Mouse (Mus musculus) G1E (cell line): Measurements from ENCODE around the gene Fkbp2. TPM values are rescaled to one million over a fixed set of nuclear protein-coding genes. Genes with fewer than 3 reads are reported as not detected.
A peak's percentile ranks its signal among the peaks of the same experiment; 100 is the strongest.

Experiments used
- ATAC-seq: 2 replicates; pipeline ENCODE4 v1.8.0; 2016; ENCODE audit warnings: mild to moderate bottlenecking; ENCODE audit not compliant: insufficient number of reproducible peaks, poor library complexity, low FRiP score, severe bottlenecking; ENCODE audit errors: extremely low read depth
- DNase-seq: peaks from one replicate; pipeline ENCODE4 v3.0.0; 2012; ENCODE audit warnings: low spot score
- H3K27me3 ChIP-seq: 2 replicates; pipeline ENCODE4 v1.6.1; 2012; ENCODE audit warnings: mild to moderate bottlenecking, low read length, inconsistent platforms; ENCODE audit not compliant: insufficient read depth
- H3K36me3 ChIP-seq: replicated peaks from 2 replicates; pipeline ENCODE3; 2012; ENCODE audit warnings: mild to moderate bottlenecking, inconsistent platforms
- H3K4me1 ChIP-seq: 2 replicates; pipeline ENCODE4 v1.6.1; 2012; ENCODE audit warnings: low read depth, low read length, inconsistent platforms, mixed read lengths; ENCODE audit not compliant: insufficient read depth
- H3K4me3 ChIP-seq: 2 replicates; pipeline ENCODE4 v1.5.1; 2012; ENCODE audit warnings: low read depth, mild to moderate bottlenecking, inconsistent platforms, low read length, moderate library complexity, mixed read lengths
- H3K9me3 ChIP-seq: replicated peaks from 2 replicates; pipeline ENCODE4 v1.6.1; 2012; ENCODE audit warnings: inconsistent platforms
- CTCF ChIP-seq: IDR thresholded peaks from 2 replicates; pipeline ENCODE4 v1.5.1; 2012; ENCODE audit warnings: low read depth, low read length, inconsistent platforms, mixed read lengths
- GATA1 ChIP-seq: IDR thresholded peaks from 2 replicates; pipeline ENCODE4 v1.6.1; 2012; ENCODE audit warnings: borderline replicate concordance, low read length, inconsistent platforms, mixed read lengths
- GATA2 ChIP-seq: IDR thresholded peaks from 2 replicates; pipeline ENCODE4 v1.6.1; 2012; ENCODE audit warnings: low read depth, low read length, inconsistent platforms, borderline replicate concordance
- POLR2AphosphoS5 ChIP-seq: IDR thresholded peaks from 2 replicates; pipeline ENCODE4 v1.6.1; 2012; ENCODE audit warnings: low read depth, low read length, inconsistent platforms; ENCODE audit not compliant: insufficient replicate concordance
- TAL1 ChIP-seq: conservative IDR thresholded peaks from 2 replicates; pipeline ENCODE4 v1.6.1; 2012; ENCODE audit warnings: low read depth, low read length, inconsistent platforms, mixed read lengths
- polyA plus RNA-seq: library from polyadenylated mRNA; stranded (reverse); fragments of >175 nt; gene quantifications from 2 replicates; pipeline ENCODE4 v1.2.3, GENCODE M21; 2012
- total RNA-seq, 2 experiments: library from RNA; stranded (forward) in 1 of 2; stranded (reverse) in 1 of 2; fragments of 200-1000 nt in 1 of 2; fragments of >200 nt in 1 of 2; fragmentation: Nextera tagmentation in 1 of 2; gene quantifications; 2 replicates each; pipeline ENCODE4 v1.2.3; 2014 to 2017

Fkbp2 gene
- total and polyA plus RNA-seq, 3 experiments, result 72.0 to 170 (median 72.6) TPM

- Histone ChIP-seq H3K4me3 (no peak overlapping the region), H3K4me1 (peaks cover 87% of the 10 kb centered on the region)
- no peak for ATAC-seq
Observed at GRCm38 (mm10) chr19:6972247-6972917, 7.9 kb downstream of the Fkbp2 start.

GRCm38 (mm10) chr19:6971644-6972043, 8.7 kb downstream of the Fkbp2 start:
- H3K27me3 ChIP-seq, result no peaks in the 10 kb centered on the region
- TF ChIP-seq TAL1 (no peak), GATA2 (no peak), GATA1 (no peak), POLR2AphosphoS5 (no peak), CTCF (no peak)
- ATAC-seq, result no peak
- no peak overlapping the region for H3K4me3 ChIP-seq
- no peaks in the 10 kb centered on the region for H3K9me3 ChIP-seq
- peaks cover 86% of the 10 kb centered on the region for H3K4me1 ChIP-seq
- peaks cover 16% of the 10 kb centered on the region for H3K36me3 ChIP-seq
- no peak for DNase-seq

More at GRCm38 (mm10) chr19:6972247-6972917, 7.9 kb downstream of the Fkbp2 start:
- H3K36me3 ChIP-seq, result peaks cover 18% of the 10 kb centered on the region
- DNase-seq, result no peak
- TF ChIP-seq GATA2 (no peak), TAL1 (no peak), GATA1 (no peak), CTCF (no peak), POLR2AphosphoS5 (no peak)
- no peaks in the 10 kb centered on the region for H3K27me3 ChIP-seq
- H3K9me3 ChIP-seq, result no peaks in the 10 kb centered on the region

- Histone ChIP-seq H3K27me3 (no peaks in the 10 kb centered on the region), H3K4me1 (peaks cover 81% of the 10 kb centered on the region), H3K36me3 (peaks cover 18% of the 10 kb centered on the region), H3K9me3 (no peaks in the 10 kb centered on the region), H3K4me3 (peak overlapping the region; percentile 80; the same call in 1 of the 2 replicates)
- ATAC-seq (no peak), DNase-seq (peak; percentile 28)
- TF ChIP-seq POLR2AphosphoS5 (no peak), GATA1 (no peak), TAL1 (no peak), GATA2 (no peak), CTCF (no peak)
Observed at GRCm38 (mm10) chr19:6970460-6971085, 9.7 kb downstream of the Fkbp2 start.

- Histone ChIP-seq H3K36me3 (peaks cover 25% of the 10 kb centered on the region), H3K9me3 (no peaks in the 10 kb centered on the region), H3K4me1 (peaks cover 84% of the 10 kb centered on the region), H3K27me3 (no peaks in the 10 kb centered on the region), H3K4me3 (peak overlapping the region; percentile 80)
- ATAC-seq (no peak), DNase-seq (peak; percentile 87)
- TF ChIP-seq GATA1 (no peak), CTCF (peak; percentile 31), POLR2AphosphoS5 (no peak), GATA2 (no peak), TAL1 (no peak)
Observed at GRCm38 (mm10) chr19:6969665-6970381, 10.5 kb downstream of the Fkbp2 start.

- TF ChIP-seq TAL1 (no peak), CTCF (no peak), GATA2 (no peak)
- no peak for ATAC-seq
- Histone ChIP-seq H3K36me3 (peaks cover 31% of the 10 kb centered on the region), H3K27me3 (no peaks in the 10 kb centered on the region), H3K4me1 (peaks cover 85% of the 10 kb centered on the region), H3K9me3 (no peaks in the 10 kb centered on the region), H3K4me3 (peak overlapping the region; percentile 80)
- no peak for DNase-seq
Observed at GRCm38 (mm10) chr19:6969291-6969664, 11.0 kb downstream of the Fkbp2 start.
